Mouse (Mus musculus): ENCODE measurements at regions not wholly inside any gene's neighbourhood (a gene's known extent, or its start where the extent isn't known, plus 50 kb on each side); places are given as distances from the start of the nearest gene placed in this dataset.

DNA sequence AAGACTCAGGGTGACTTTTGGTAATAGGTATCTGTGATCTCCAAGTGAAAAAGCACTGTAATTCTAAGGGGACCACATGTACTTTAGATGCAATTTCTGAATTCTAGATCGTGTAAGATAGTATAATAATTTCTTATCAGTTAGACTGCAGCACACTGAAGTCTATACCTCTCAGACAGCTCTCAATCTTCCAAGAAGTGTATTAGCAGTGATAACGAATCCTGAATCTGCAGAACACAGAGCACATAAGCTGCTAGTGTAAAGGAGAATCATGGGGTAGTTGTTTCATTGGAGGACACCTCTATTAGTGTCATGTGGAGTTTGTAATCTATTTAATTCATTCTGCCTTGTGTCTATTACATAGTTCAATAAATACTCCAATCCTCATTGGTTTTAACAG is 1097.8 kb downstream of the Agbl1 start:
- TF ChIP-seq EP300 (IDR thresholded peaks at IDR 0.05; ENCODE audit: low read depth) = 0 out of 2 replicates have a peak, but pooled peaks have one; percentile 22
- TF ChIP-seq CTCF (IDR thresholded peaks at IDR 0.05; ENCODE audit: low read depth) = no peak
